Mouse (Mus musculus) ES-Bruce4 (cell line): ENCODE measurements around the gene Rassf5. TPM values are rescaled to one million over a fixed set of nuclear protein-coding genes. Genes with fewer than 3 reads are reported as not detected.
"Not testable (repeated sequence)": the region's sequence is repeated elsewhere in the genome, so short reads cannot be mapped to it uniquely, and the experiment has no call there.

Source experiments
- H3K27ac ChIP-seq: 2 replicates; pipeline ENCODE4 v1.5.1; 2012; ENCODE audit warnings: low read length, inconsistent platforms; ENCODE audit not compliant: insufficient read depth
- H3K27me3 ChIP-seq: 2 replicates; pipeline ENCODE4 v1.6.1; 2012; ENCODE audit warnings: mild to moderate bottlenecking, low read length, inconsistent platforms; ENCODE audit not compliant: control insufficient read depth, poor library complexity, insufficient read depth, severe bottlenecking
- H3K36me3 ChIP-seq: 2 replicates; pipeline ENCODE4 v1.6.1; 2012; ENCODE audit warnings: inconsistent platforms, mild to moderate bottlenecking, low read length, moderate library complexity; ENCODE audit not compliant: control insufficient read depth, poor library complexity, insufficient read depth, severe bottlenecking
- H3K4me1 ChIP-seq: one replicate; pipeline ENCODE4 v1.8.1; 2011; ENCODE audit warnings: low read length; ENCODE audit not compliant: control insufficient read depth, insufficient read depth
- H3K4me3 ChIP-seq: 2 replicates; pipeline ENCODE4 v1.5.1; 2011; ENCODE audit warnings: low read depth, mild to moderate bottlenecking, low read length
- H3K9ac ChIP-seq: 2 replicates; pipeline ENCODE4 v1.6.1; 2012; ENCODE audit warnings: low read depth, mild to moderate bottlenecking, inconsistent platforms; ENCODE audit not compliant: poor library complexity, severe bottlenecking
- H3K9me3 ChIP-seq: replicated peaks from 2 replicates; pipeline ENCODE4 v1.6.1; 2012; ENCODE audit warnings: mild to moderate bottlenecking, low read length, inconsistent platforms; ENCODE audit not compliant: control insufficient read depth, poor library complexity, insufficient read depth, severe bottlenecking
- CTCF ChIP-seq: IDR thresholded peaks from one replicate; pipeline ENCODE4 v1.8.1; 2011; ENCODE audit warnings: low read depth, low read length
- EP300 ChIP-seq: IDR thresholded peaks from 2 replicates; pipeline ENCODE4 v1.6.1; 2011; ENCODE audit warnings: low read depth, low read length; ENCODE audit not compliant: insufficient read depth
- POLR2A ChIP-seq: IDR thresholded peaks from one replicate; pipeline ENCODE4 v1.8.1; 2011; ENCODE audit warnings: low read length; ENCODE audit not compliant: insufficient read depth
- polyA plus RNA-seq: library from polyadenylated mRNA; stranded (reverse); fragments of >200 nt; gene quantifications from 2 replicates; pipeline ENCODE4 v1.2.4, GENCODE M21; 2011; ENCODE audit warnings: low read depth; ENCODE audit not compliant: missing spikeins, insufficient read depth, insufficient read length

Rassf5 gene
- polyA plus RNA-seq, 1 experiment: 0.45 TPM

GRCm38 (mm10) chr1:131268776-131269175 is 23.7 kb upstream of the Rassf5 start:
- no peak overlapping the region for H3K9ac ChIP-seq
- no peaks in the 10 kb centered on the region for H3K36me3 ChIP-seq
- no peaks in the 10 kb centered on the region for H3K4me1 ChIP-seq
- no peak overlapping the region for H3K27ac ChIP-seq
- no peaks in the 10 kb centered on the region for H3K27me3 ChIP-seq
- no peak overlapping the region for H3K4me3 ChIP-seq
- H3K9me3 ChIP-seq: no peaks in the 10 kb centered on the region
- TF ChIP-seq CTCF: no peak
- no peak for TF ChIP-seq POLR2A
- no peak for TF ChIP-seq EP300

GRCm38 (mm10) chr1:131263905-131264304 is 18.8 kb upstream of the Rassf5 start:
- H3K4me1 ChIP-seq: no peaks in the 10 kb centered on the region
- no peak overlapping the region for H3K4me3 ChIP-seq
- H3K9me3 ChIP-seq: no peaks in the 10 kb centered on the region
- no peak overlapping the region for H3K9ac ChIP-seq
- H3K27me3 ChIP-seq: no peaks in the 10 kb centered on the region
- no peak for TF ChIP-seq EP300
- TF ChIP-seq CTCF: no peak
- TF ChIP-seq POLR2A: no peak
- no peak overlapping the region for H3K27ac ChIP-seq
- H3K36me3 ChIP-seq: no peaks in the 10 kb centered on the region

- no peak overlapping the region for H3K27ac ChIP-seq
- H3K4me1 ChIP-seq: no peaks in the 10 kb centered on the region
- H3K36me3 ChIP-seq: no peaks in the 10 kb centered on the region
- peak overlapping the region; percentile 30; the same call in 1 of the 2 replicates for H3K4me3 ChIP-seq
- no peaks in the 10 kb centered on the region for H3K9me3 ChIP-seq
- H3K27me3 ChIP-seq: no peaks in the 10 kb centered on the region
- TF ChIP-seq POLR2A (no peak), EP300 (no peak), CTCF (peak; percentile 84)
- H3K9ac ChIP-seq: no peak overlapping the region
Observed at GRCm38 (mm10) chr1:131260309-131260656, 15.2 kb upstream of the Rassf5 start.

GRCm38 (mm10) chr1:131259632-131260308 is 14.7 kb upstream of the Rassf5 start:
- Histone ChIP-seq H3K9ac (no peak overlapping the region), H3K27ac (no peak overlapping the region), H3K27me3 (no peaks in the 10 kb centered on the region), H3K4me3 (no peak overlapping the region), H3K9me3 (no peaks in the 10 kb centered on the region), H3K36me3 (no peaks in the 10 kb centered on the region), H3K4me1 (no peaks in the 10 kb centered on the region)
- TF ChIP-seq POLR2A (no peak), CTCF (no peak), EP300 (no peak)

GRCm38 (mm10) chr1:131257288-131257687 is 12.2 kb upstream of the Rassf5 start:
- H3K9me3 ChIP-seq: no peaks in the 10 kb centered on the region
- no peaks in the 10 kb centered on the region for H3K27me3 ChIP-seq
- TF ChIP-seq EP300: no peak
- no peak for TF ChIP-seq CTCF
- no peak for TF ChIP-seq POLR2A
- H3K4me1 ChIP-seq: no peaks in the 10 kb centered on the region
- H3K9ac ChIP-seq: no peak overlapping the region
- no peak overlapping the region for H3K27ac ChIP-seq
- no peaks in the 10 kb centered on the region for H3K36me3 ChIP-seq
- H3K4me3 ChIP-seq: no peak overlapping the region

GRCm38 (mm10) chr1:131252516-131253250 is 7.6 kb upstream of the Rassf5 start:
- H3K9ac ChIP-seq, H3K27ac ChIP-seq, H3K4me1 ChIP-seq, H3K4me3 ChIP-seq, H3K27me3 ChIP-seq, H3K36me3 ChIP-seq, H3K9me3 ChIP-seq: not testable (repeated sequence)
